Mouse (Mus musculus) adrenal gland, postnatal 36 days (tissue): Measurements from ENCODE around the gene Adipoq. TPM values are rescaled to one million over a fixed set of nuclear protein-coding genes. Genes with fewer than 3 reads are reported as not detected.
A peak's percentile ranks its signal among the peaks of the same experiment; 100 is the strongest.

Source experiments
- DNase-seq, 2 experiments: peaks; one replicate each; pipeline ENCODE4 v3.0.0; 2021; ENCODE audit warnings: mixed read lengths in 1 of 2
- microRNA-seq: library from miRNA; unstranded; fragments of <30 nt; microRNA quantifications from one replicate; pipeline ENCODE4 v1.2.0, GENCODE M21; 2021
- total RNA-seq, 2 experiments: library from RNA; stranded (reverse); gene quantifications; 2 replicates each; pipeline ENCODE4 v1.2.3; 2021

The Adipoq gene
- total RNA-seq, 2 experiments from 2014 or later = 289 to 393 TPM

- no peak for DNase-seq
Measured at GRCm38 (mm10) chr16:23201498-23201897, 55.2 kb downstream of the Adipoq start.

Small RNAs within 50 kb of the gene (microRNA-seq; reads per million reads assigned to microRNA genes)
- 6.7 reads per million, percentile 18 among the genes with 10 or more reads in this experiment for gene Gm49346

Other genes with a start within 250 kb of the Adipoq start
- gene Fetub, start 228.2 kb upstream of the Adipoq start, total RNA-seq = 10 to 100 TPM in 1 of 2 experiments, 1 to 10 TPM in 1; 2.6 to 69.1 TPM
- gene Hrg, start 195.5 kb upstream of the Adipoq start, total RNA-seq = under 1 TPM; 0.30 to 0.69 TPM
- gene Kng2, start 117.1 kb upstream of the Adipoq start, total RNA-seq = 1 to 10 TPM; 3.7 to 9.0 TPM
- gene Kng1, start 88.7 kb upstream of the Adipoq start, total RNA-seq = 1 to 10 TPM in 1 of 2 experiments, under 1 TPM in 1; 0.36 to 1.3 TPM
- gene Eif4a2, start 39.1 kb upstream of the Adipoq start, total RNA-seq = 100 to 1,000 TPM; 505 to 659 TPM
- 1 to 10 TPM; 8.8 TPM for gene Rfc4, start 18.8 kb upstream of the Adipoq start, total RNA-seq
- gene St6gal1, start 78.2 kb downstream of the Adipoq start, total RNA-seq = 10 to 100 TPM; 45.5 to 49.5 TPM